Mouse (Mus musculus): Measurements from ENCODE around the gene Zswim8.

DNA sequence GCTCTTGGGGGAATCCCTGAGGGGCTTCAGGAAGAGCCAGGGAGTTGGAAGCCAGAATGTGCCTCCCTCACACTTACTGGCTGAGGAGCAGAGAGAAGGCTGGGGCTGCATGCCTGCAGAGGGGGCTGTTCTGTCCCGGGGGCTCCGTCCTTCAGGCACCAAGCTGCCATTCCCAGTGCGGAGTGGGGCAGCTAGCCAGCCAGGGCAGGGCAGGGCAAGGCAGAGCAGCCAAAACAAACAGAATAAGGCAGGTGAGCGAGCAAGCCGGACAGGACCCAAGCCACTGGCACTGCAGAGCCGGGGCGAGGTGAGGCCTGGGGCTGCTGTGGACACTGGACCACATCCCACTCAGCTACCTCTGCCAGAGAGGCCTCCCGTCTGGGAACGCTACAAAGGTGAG is 33.9 kb downstream of the Zswim8 start:
- TF ChIP-seq CTCF (IDR thresholded peaks at IDR 0.05; ENCODE audit: extremely low read depth, insufficient read depth, insufficient read length, insufficient replicate concordance) (no peak), POLR2A (IDR thresholded peaks at IDR 0.05; ENCODE audit: low read depth, low read length) (no peak)

Data from spleen, adult 2 months (tissue).